Mouse (Mus musculus) CD4-positive helper T cell, adult 2 months (primary cell): ENCODE measurements at regions not wholly inside any gene's neighbourhood (a gene's known extent, or its start where the extent isn't known, plus 50 kb on each side); places are given as distances from the start of the nearest gene placed in this dataset.

Experiments
- DNase-seq: peaks from one replicate; pipeline ENCODE4 v3.0.0-alpha.2; 2012; ENCODE audit warnings: low read depth, missing footprints, low spot score

GRCm38 (mm10) chr3:34868698-34869409 is 218.6 kb downstream of the Sox2 start:
- no peak for DNase-seq

- no peak for DNase-seq
Observed at GRCm38 (mm10) chr3:34869911-34870310, 219.7 kb downstream of the Sox2 start.

- no peak for DNase-seq
Observed at GRCm38 (mm10) chr3:34885137-34885536, 234.9 kb downstream of the Sox2 start.

- no peak for DNase-seq
Observed at GRCm38 (mm10) chr3:34893381-34893780, 243.2 kb downstream of the Sox2 start.

- DNase-seq, result no peak
Observed at GRCm38 (mm10) chr3:34903106-34903505, 252.9 kb downstream of the Sox2 start.

GRCm38 (mm10) chr3:34908489-34908888 is 258.3 kb downstream of the Sox2 start:
- DNase-seq, result no peak

GRCm38 (mm10) chr3:34909350-34909749 is 259.1 kb downstream of the Sox2 start:
- DNase-seq, result no peak

GRCm38 (mm10) chr3:34918326-34918932 is 268.2 kb downstream of the Sox2 start:
- no peak for DNase-seq

GRCm38 (mm10) chr3:34920497-34920896 is 270.3 kb downstream of the Sox2 start:
- no peak for DNase-seq

GRCm38 (mm10) chr3:34949867-34950266 is 299.7 kb downstream of the Sox2 start:
- no peak for DNase-seq

GRCm38 (mm10) chr3:34956183-34956582 is 306.0 kb downstream of the Sox2 start:
- DNase-seq, result no peak

- DNase-seq, result no peak
Observed at GRCm38 (mm10) chr3:34959044-34959521, 308.9 kb downstream of the Sox2 start.

GRCm38 (mm10) chr3:34966442-34966841 is 316.2 kb downstream of the Sox2 start:
- no peak for DNase-seq

- no peak for DNase-seq
Observed at GRCm38 (mm10) chr3:34967911-34968310, 317.7 kb downstream of the Sox2 start.

GRCm38 (mm10) chr3:34971536-34971935 is 321.3 kb downstream of the Sox2 start:
- no peak for DNase-seq

GRCm38 (mm10) chr3:34974371-34974770 is 324.2 kb downstream of the Sox2 start:
- no peak for DNase-seq
